Mouse (Mus musculus) liver, embryonic 11.5 days (tissue): ENCODE results near the gene Hivep2. TPM values are rescaled to one million over a fixed set of nuclear protein-coding genes. Genes with fewer than 3 reads are reported as not detected.

Source experiments
- ATAC-seq: fragments of 200-750 bp; cut with Nextera tagmentation; replicated peaks from 2 replicates; pipeline ENCODE4 v1.8.0; 2017; ENCODE audit warnings: moderate number of reproducible peaks, mild to moderate bottlenecking, moderate TSS enrichment, moderate library complexity; ENCODE audit not compliant: low FRiP score
- DNase-seq: peaks from one replicate; pipeline ENCODE4 v3.0.0-alpha.2; 2017; ENCODE audit warnings: low spot score
- H3K27ac ChIP-seq: fragments of 300-500 bp; sonication (generic); 2 replicates; pipeline ENCODE4 v1.5.1; 2014; ENCODE audit warnings: mild to moderate bottlenecking, low read depth, low read length, control low read depth
- H3K27me3 ChIP-seq: fragments of 300-500 bp; sonication (generic); replicated peaks from 2 replicates; pipeline ENCODE4 v1.6.1; 2014; ENCODE audit warnings: low read length, mixed read lengths; ENCODE audit not compliant: control insufficient read depth, insufficient read depth
- H3K36me3 ChIP-seq: fragments of 300-500 bp; sonication (generic); 2 replicates; pipeline ENCODE4 v1.6.1; 2014; ENCODE audit warnings: mild to moderate bottlenecking, low read length, moderate library complexity, mixed read lengths; ENCODE audit not compliant: control insufficient read depth, insufficient read depth
- H3K4me1 ChIP-seq: fragments of 300-500 bp; sonication (generic); replicated peaks from 2 replicates; pipeline ENCODE4 v1.6.1; 2014; ENCODE audit warnings: low read length, mixed read lengths; ENCODE audit not compliant: control insufficient read depth, insufficient read depth
- H3K4me2 ChIP-seq: fragments of 300-500 bp; sonication (generic); 2 replicates; pipeline ENCODE4 v1.6.1; 2014; ENCODE audit warnings: mild to moderate bottlenecking, control low read depth, moderate library complexity
- H3K4me3 ChIP-seq: fragments of 300-500 bp; sonication (generic); 2 replicates; pipeline ENCODE4 v1.5.1; 2014; ENCODE audit warnings: low read depth, low read length, control low read depth
- H3K9ac ChIP-seq: fragments of 300-500 bp; sonication (generic); 2 replicates; pipeline ENCODE4 v1.6.1; 2014; ENCODE audit warnings: low read depth, low read length, control low read depth
- H3K9me3 ChIP-seq: fragments of 300-500 bp; sonication (generic); 2 replicates; pipeline ENCODE4 v1.6.1; 2016; ENCODE audit warnings: low read length, inconsistent platforms, mixed read lengths; ENCODE audit not compliant: control insufficient read depth
- WGBS: fragments of 180-500 bp; shearing (Covaris S2); extraction: QIAGEN DNeasy Blood & Tissue Kit; methylation state at CpG from one replicate; pipeline ENCODE4 v1.1.7; 2014; 5-methylcytosine and 5-hydroxymethylcytosine counted together
- polyA plus RNA-seq: library from polyadenylated mRNA; unstranded; fragments of >200 nt; fragmentation: Nextera tagmentation; extraction: Ambion mirVana; gene quantifications from 2 replicates; pipeline ENCODE4 v1.2.1, GENCODE M21; 2014

Hivep2 gene
- 1.6 and 2.2 TPM in 2 replicates for polyA plus RNA-seq

- peak within 1 kb of the TSS; percentile 67 for H3K9ac ChIP-seq
- peak within 1 kb of the TSS; percentile 69 for H3K4me3 ChIP-seq
- DNase-seq, result peak; percentile 65
- H3K9me3 ChIP-seq, result no peaks in the 10 kb centered on the region
- ATAC-seq, result peak; percentile 37
- H3K36me3 ChIP-seq, result no peaks in the 10 kb centered on the region
- peak within 1 kb of the TSS; percentile 79 for H3K27ac ChIP-seq
- under 1% methylated on average over 57 of the region's 67 CpGs for WGBS
- peaks cover 60% of the 10 kb centered on the region for H3K27me3 ChIP-seq
- H3K4me2 ChIP-seq, result peak within 1 kb of the TSS; percentile 98
- no peaks in the 10 kb centered on the region for H3K4me1 ChIP-seq
Observed at GRCm38 (mm10) chr10:13965974-13966829, at the start of gene Hivep2. TSS of gene Hivep2 (plus strand) at chr10:13966075.

GRCm38 (mm10) chr10:13916645-13917342, 49.1 kb upstream of the Hivep2 start:
- no peak for ATAC-seq
- Histone ChIP-seq H3K27ac (no peak overlapping the region), H3K9me3 (no peaks in the 10 kb centered on the region), H3K4me1 (no peaks in the 10 kb centered on the region), H3K27me3 (no peaks in the 10 kb centered on the region), H3K9ac (no peak overlapping the region), H3K4me2 (no peak overlapping the region), H3K4me3 (no peak overlapping the region), H3K36me3 (no peaks in the 10 kb centered on the region)
- no peak for DNase-seq
- WGBS, result 71% methylated on average over 12 of the region's 12 CpGs

- ATAC-seq (no peak), DNase-seq (no peak)
- no peak overlapping the region for H3K4me2 ChIP-seq
- H3K9me3 ChIP-seq, result no peaks in the 10 kb centered on the region
- H3K27me3 ChIP-seq, result no peaks in the 10 kb centered on the region
- WGBS, result 77% methylated on average over 9 of the region's 9 CpGs
- H3K27ac ChIP-seq, result no peak overlapping the region
- no peaks in the 10 kb centered on the region for H3K4me1 ChIP-seq
- no peak overlapping the region for H3K9ac ChIP-seq
- H3K4me3 ChIP-seq, result no peak overlapping the region
- no peaks in the 10 kb centered on the region for H3K36me3 ChIP-seq
Observed at GRCm38 (mm10) chr10:13921641-13922385, 44.1 kb upstream of the Hivep2 start.

DNA sequence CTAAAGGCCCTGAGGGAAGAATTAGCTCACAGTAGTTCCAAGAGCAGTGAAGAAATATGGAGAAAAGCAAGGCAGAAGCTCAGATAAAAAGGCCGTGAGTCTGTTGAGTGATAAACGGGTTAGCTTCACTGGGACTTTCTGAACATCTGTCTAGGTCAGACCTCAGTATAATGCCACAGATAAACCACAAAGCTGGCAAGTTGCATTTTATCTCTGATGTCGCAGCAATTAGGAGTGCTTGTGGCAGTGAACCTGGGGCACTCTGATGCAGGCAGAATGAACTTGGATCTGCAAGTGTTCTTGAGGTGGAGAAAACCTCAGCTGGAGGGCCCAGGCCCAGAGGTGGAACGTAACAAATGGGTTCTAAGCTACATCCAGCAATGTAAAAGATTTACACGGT, 36.6 kb upstream of the Hivep2 start:
- no peak overlapping the region for H3K4me3 ChIP-seq
- 46% methylated on average over 5 of the region's 5 CpGs for WGBS

DNA sequence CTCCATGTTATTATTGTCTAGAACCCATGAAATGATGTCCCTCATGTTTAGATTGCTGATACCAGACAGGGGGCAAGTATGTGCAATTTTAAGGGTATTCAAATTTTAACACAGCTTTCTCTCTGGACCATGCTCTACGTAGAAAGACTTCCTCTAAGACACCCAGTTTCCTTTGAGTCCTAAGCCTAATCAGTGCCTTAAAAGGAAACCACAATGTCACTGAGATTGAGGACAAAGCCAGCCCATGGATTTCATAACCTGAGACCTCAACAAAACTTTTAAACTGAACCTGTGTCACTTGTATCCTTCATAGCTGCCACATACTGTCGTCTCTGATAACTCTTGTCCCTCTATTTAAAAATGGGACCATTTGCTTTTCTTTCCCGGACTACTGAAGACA, 33.7 kb upstream of the Hivep2 start:
- Histone ChIP-seq H3K4me3 (no peak overlapping the region), H3K4me1 (peaks cover 6% of the 10 kb centered on the region), H3K9me3 (no peaks in the 10 kb centered on the region), H3K27me3 (no peaks in the 10 kb centered on the region), H3K27ac (no peak overlapping the region), H3K36me3 (no peaks in the 10 kb centered on the region), H3K4me2 (no peak overlapping the region), H3K9ac (no peak overlapping the region)
- DNase-seq (no peak), ATAC-seq (no peak)
- 51% methylated on average over 3 of the region's 3 CpGs for WGBS

More for the DNA sequence above, 36.6 kb upstream of the Hivep2 start:
- peaks cover 6% of the 10 kb centered on the region for H3K4me1 ChIP-seq
- no peaks in the 10 kb centered on the region for H3K9me3 ChIP-seq
- DNase-seq, result no peak
- H3K9ac ChIP-seq, result no peak overlapping the region
- H3K36me3 ChIP-seq, result no peaks in the 10 kb centered on the region
- no peak overlapping the region for H3K4me2 ChIP-seq
- H3K27ac ChIP-seq, result no peak overlapping the region
- no peaks in the 10 kb centered on the region for H3K27me3 ChIP-seq
- peak; percentile 96 for ATAC-seq

DNA sequence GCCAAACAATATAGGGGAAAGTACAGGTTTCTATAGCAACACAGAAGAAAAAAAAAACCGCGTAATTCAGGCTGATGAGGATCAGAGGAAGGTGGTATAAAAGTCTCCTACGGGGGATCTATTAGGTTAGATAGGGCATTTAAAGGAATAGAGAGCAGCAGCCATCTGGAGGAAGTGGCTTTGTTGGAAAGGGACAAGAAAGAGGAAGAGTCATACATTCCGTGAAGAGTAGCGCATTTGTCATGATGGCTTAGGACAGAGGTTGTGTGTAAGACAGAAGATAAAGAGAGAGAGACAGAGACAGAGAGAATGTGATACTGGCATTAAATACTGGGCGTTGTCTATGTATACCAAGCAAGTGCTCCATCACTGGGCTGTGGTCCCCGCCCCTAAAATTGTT, 32.6 kb upstream of the Hivep2 start:
- DNase-seq (no peak), ATAC-seq (no peak)
- WGBS, result 52% methylated on average over 7 of the region's 7 CpGs
- Histone ChIP-seq H3K36me3 (no peaks in the 10 kb centered on the region), H3K27ac (no peak overlapping the region), H3K4me1 (peaks cover 6% of the 10 kb centered on the region), H3K27me3 (no peaks in the 10 kb centered on the region), H3K4me3 (no peak overlapping the region), H3K4me2 (no peak overlapping the region), H3K9me3 (no peaks in the 10 kb centered on the region), H3K9ac (no peak overlapping the region)

GRCm38 (mm10) chr10:13935646-13936045, 30.2 kb upstream of the Hivep2 start:
- no peaks in the 10 kb centered on the region for H3K4me1 ChIP-seq
- DNase-seq, result no peak
- no peak overlapping the region for H3K4me2 ChIP-seq
- H3K9ac ChIP-seq, result no peak overlapping the region
- ATAC-seq, result no peak
- H3K27ac ChIP-seq, result no peak overlapping the region
- 54% methylated on average over 2 of the region's 2 CpGs for WGBS
- H3K4me3 ChIP-seq, result no peak overlapping the region
- no peaks in the 10 kb centered on the region for H3K36me3 ChIP-seq
- H3K27me3 ChIP-seq, result no peaks in the 10 kb centered on the region
- no peaks in the 10 kb centered on the region for H3K9me3 ChIP-seq

GRCm38 (mm10) chr10:13941406-13941805, 24.5 kb upstream of the Hivep2 start:
- Histone ChIP-seq H3K9me3 (no peaks in the 10 kb centered on the region), H3K4me1 (no peaks in the 10 kb centered on the region), H3K9ac (no peak overlapping the region), H3K4me3 (no peak overlapping the region), H3K27ac (no peak overlapping the region), H3K36me3 (no peaks in the 10 kb centered on the region), H3K27me3 (no peaks in the 10 kb centered on the region), H3K4me2 (no peak overlapping the region)
- DNase-seq, result no peak
- 47% methylated on average over 2 of the region's 2 CpGs for WGBS
- no peak for ATAC-seq
